ENCODE assay signal across 25 mouse cellular contexts in the genomic region with DNA sequence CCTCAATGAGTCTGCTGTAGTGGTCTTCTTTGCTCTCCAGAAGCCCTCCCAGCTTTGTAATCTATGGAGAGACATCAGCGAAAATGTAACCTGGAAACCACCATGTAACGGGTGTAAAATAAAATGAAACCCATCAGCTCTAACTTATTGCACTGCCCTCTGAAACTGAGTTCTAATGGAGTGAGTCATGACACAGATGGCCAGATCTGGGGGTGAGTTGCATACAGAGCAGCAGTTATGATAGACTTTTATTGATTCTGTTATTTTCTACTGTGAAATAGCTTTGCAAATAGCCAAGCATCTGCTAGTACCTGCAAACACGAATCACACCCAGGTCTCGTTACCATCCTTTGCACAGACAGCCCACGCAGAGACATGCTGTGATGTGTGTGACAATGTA. TPM values are rescaled to one million over a fixed set of nuclear protein-coding genes. Genes with fewer than 3 reads are reported as not detected.
A peak's percentile ranks its signal among the peaks of the same experiment; 100 is the strongest.
DNase-seq lines count a peak whose midpoint lies in the region; ATAC-seq and TF ChIP-seq lines count a peak whose summit lies in the region.
"Had no signal": no experiment of that assay in that cellular context is flagged by ENCODE, and none has a peak within 500 bp of the region (broad histone marks: within the 10 kb centered on the region; RNA-seq: fewer than 3 reads in every experiment).

No protein-coding gene starts in this region.

- TF ChIP-seq CTCF in CH12.LX (conservative IDR thresholded peaks at IDR 0.05 in 1 of 2, IDR thresholded peaks at IDR 0.05 in 1 of 2; ENCODE audit: low read depth in 2 of 2, low read length in 2 of 2): no peak
- no peak for TF ChIP-seq CTCF in cerebellum, adult 2 months (IDR thresholded peaks at IDR 0.05; ENCODE audit: borderline replicate concordance, insufficient read depth, low read depth, low read length)

- no peak for TF ChIP-seq EP300 in CH12.LX (IDR thresholded peaks at IDR 0.05; ENCODE audit: low read length)

- no peak for ATAC-seq in hindbrain, embryonic 14.5 days (ENCODE audit: low FRiP score)
- ATAC-seq: activated CD4-positive, CD25-positive, alpha-beta regulatory T cell, adult 4 months; forebrain, embryonic 16.5 days; intestine, embryonic 15.5 days; Patski had no signal

- in situ Hi-C loops in CH12.LX (cut with MboI; ENCODE audit: low pct_ligation_motif_present, low pct_unique_long_range_greater_than_20kb, low sequenced_read_pairs): no loop called here

- H3K9me3 ChIP-seq in CH12.LX (replicated peaks; ENCODE audit: low read length): peaks cover 3% of the 10 kb centered on the region
- no peaks in the 10 kb centered on the region for H3K9me3 ChIP-seq in hindbrain, embryonic 14.5 days (ENCODE audit: control insufficient read depth, low read length)
- H3K9me3 ChIP-seq: embryonic facial prominence, embryonic 15.5 days; forebrain, embryonic 12.5 days; heart, embryonic 10.5 days; hindbrain, embryonic 13.5 days; intestine, embryonic 15.5 days had no signal

- DNase-seq in layer of hippocampus, adult 11-12 months (ENCODE audit: low spot score): peak; percentile 12
- DNase-seq in layer of hippocampus, postnatal 10 days (ENCODE audit: low spot score in 2 of 2): no peak
- DNase-seq in CH12.LX (ENCODE audit: extremely low read depth): no peak
- peak; percentile 14 for DNase-seq in brain, adult 2 months (ENCODE audit: low read depth, low spot score)
- no peak for DNase-seq in cerebellum, adult 2 months
- DNase-seq in hindbrain, embryonic 14.5 days (ENCODE audit: low spot score): no peak
- DNase-seq in cerebellum, adult 11 months: no peak
- DNase-seq: adrenal gland, adult 8-10 months; adrenal gland, postnatal 36 days; cerebellum, adult 11-12 months; cerebellum, adult 9-11 months; embryo, embryonic 11 days; gastrocnemius, postnatal 10 days; heart, adult 18-20 months; heart, postnatal 10 days; heart, postnatal 4 days; kidney, adult 2 months had no signal

- WGBS in cerebellum, adult 2 months: 85% methylated on average over 5 of the region's 5 CpGs
- WGBS in hindbrain, embryonic 14.5 days: 88% methylated on average over 5 of the region's 5 CpGs

- peak overlapping the region; percentile 65; the same call in 1 of the 2 replicates for H3K4me2 ChIP-seq in CH12.LX (ENCODE audit: insufficient read depth, low read depth, poor library complexity, severe bottlenecking)
- no peak overlapping the region for H3K4me2 ChIP-seq in hindbrain, embryonic 14.5 days (replicated peaks)
- H3K4me2 ChIP-seq: embryonic facial prominence, embryonic 15.5 days; forebrain, embryonic 12.5 days; hindbrain, embryonic 13.5 days; intestine, embryonic 15.5 days had no signal

- dilution Hi-C loops in CH12.LX (cut with MboI; ENCODE audit: extremely low pct_ligation_motif_present, extremely low pct_unique_long_range_greater_than_20kb, low sequenced_read_pairs): no loop called here

- no peak overlapping the region for H3K4me3 ChIP-seq in CH12.LX (replicated peaks in 1 of 3; ENCODE audit: low read depth in 2 of 3, low read length in 2 of 3, poor library complexity in 1 of 3)
- no peak overlapping the region for H3K4me3 ChIP-seq in cerebellum, adult 2 months (replicated peaks; ENCODE audit: insufficient read depth, low read depth, low read length)
- no peak overlapping the region for H3K4me3 ChIP-seq in hindbrain, embryonic 14.5 days (replicated peaks; ENCODE audit: low read length)
- H3K4me3 ChIP-seq: embryonic facial prominence, embryonic 15.5 days; forebrain, embryonic 12.5 days; heart, embryonic 10.5 days; hindbrain, embryonic 13.5 days; intestine, embryonic 15.5 days had no signal

- peaks cover 12 to 36% of the 10 kb centered on the region in 2 experiments for H3K4me1 ChIP-seq in CH12.LX (ENCODE audit: control insufficient read depth in 1 of 2, insufficient read depth in 2 of 2)
- no peaks in the 10 kb centered on the region for H3K4me1 ChIP-seq in cerebellum, adult 2 months (ENCODE audit: control insufficient read depth, insufficient read depth, low read length)
- H3K4me1 ChIP-seq in hindbrain, embryonic 14.5 days (replicated peaks; ENCODE audit: control insufficient read depth, insufficient read depth, low read length): no peaks in the 10 kb centered on the region
- H3K4me1 ChIP-seq: embryonic facial prominence, embryonic 15.5 days; forebrain, embryonic 12.5 days; heart, embryonic 10.5 days; hindbrain, embryonic 13.5 days; intestine, embryonic 15.5 days had no signal

- no peaks in the 10 kb centered on the region for H3K27me3 ChIP-seq in CH12.LX (replicated peaks)
- H3K27me3 ChIP-seq in cerebellum, adult 2 months (ENCODE audit: control insufficient read depth, insufficient read depth, low read length): no peaks in the 10 kb centered on the region
- H3K27me3 ChIP-seq in hindbrain, embryonic 14.5 days (ENCODE audit: control insufficient read depth, insufficient read depth, low read length): no peaks in the 10 kb centered on the region
- H3K27me3 ChIP-seq: embryonic facial prominence, embryonic 15.5 days; forebrain, embryonic 12.5 days; hindbrain, embryonic 13.5 days; intestine, embryonic 15.5 days had no signal

- H3K36me3 ChIP-seq in CH12.LX (replicated peaks in 1 of 2; ENCODE audit: control insufficient read depth in 1 of 2, insufficient read depth in 1 of 2, low read length in 1 of 2): peaks cover 0 to 2% of the 10 kb centered on the region in 2 experiments
- no peaks in the 10 kb centered on the region for H3K36me3 ChIP-seq in hindbrain, embryonic 14.5 days (replicated peaks; ENCODE audit: control insufficient read depth, insufficient read depth)
- H3K36me3 ChIP-seq: embryonic facial prominence, embryonic 15.5 days; forebrain, embryonic 12.5 days; heart, embryonic 10.5 days; hindbrain, embryonic 13.5 days; intestine, embryonic 15.5 days had no signal

- H3K27ac ChIP-seq in CH12.LX (ENCODE audit: insufficient read depth, low read depth): no peak overlapping the region
- no peak overlapping the region for H3K27ac ChIP-seq in cerebellum, adult 2 months (ENCODE audit: insufficient read depth, low read length)
- no peak overlapping the region for H3K27ac ChIP-seq in hindbrain, embryonic 14.5 days
- H3K27ac ChIP-seq: embryonic facial prominence, embryonic 15.5 days; forebrain, embryonic 12.5 days; heart, embryonic 10.5 days; hindbrain, embryonic 13.5 days; intestine, embryonic 15.5 days had no signal

- H3K9ac ChIP-seq in CH12.LX (ENCODE audit: insufficient read depth, low read depth): 0 out of 2 replicates have a peak overlapping the region, but pooled peaks have one; percentile 43
- H3K9ac ChIP-seq in hindbrain, embryonic 14.5 days: no peak overlapping the region
- H3K9ac ChIP-seq: embryonic facial prominence, embryonic 15.5 days; forebrain, embryonic 12.5 days; hindbrain, embryonic 13.5 days; intestine, embryonic 15.5 days had no signal

- TF ChIP-seq RAD21 in CH12.LX (IDR thresholded peaks at IDR 0.05; ENCODE audit: low read depth, low read length): no peak

- no peak for TF ChIP-seq POLR2A in CH12.LX (IDR thresholded peaks at IDR 0.05; ENCODE audit: low read depth, low read length)
- no peak for TF ChIP-seq POLR2A in cerebellum, adult 2 months (IDR thresholded peaks at IDR 0.05; ENCODE audit: borderline replicate concordance, insufficient read depth, low read length)

- H3K79me2 ChIP-seq in CH12.LX (replicated peaks; ENCODE audit: control insufficient read depth, extremely low read depth, insufficient read depth, poor library complexity, severe bottlenecking): no peaks in the 10 kb centered on the region

TF ChIP-seq in CH12.LX, 34 proteins besides CTCF, POLR2A, EP300 and RAD21:
- TF ChIP-seq TCF12 (IDR thresholded peaks at IDR 0.05; ENCODE audit: low read depth, low read length) (no peak), JUN (IDR thresholded peaks at IDR 0.05; ENCODE audit: insufficient read depth, low read depth, low read length) (no peak), NRF1 (IDR thresholded peaks at IDR 0.05; ENCODE audit: low read depth, low read length) (no peak), MAZ (IDR thresholded peaks at IDR 0.05; ENCODE audit: low read depth, low read length) (no peak), TBP (conservative IDR thresholded peaks at IDR 0.05; ENCODE audit: low read depth, low read length) (no peak)

RNA-seq across cellular contexts. Expression of a gene that starts 18.4 kb away (rescaled TPM):
- 10 to 100 TPM; 81.6 to 91.7 TPM for total RNA-seq in layer of hippocampus, postnatal 10 days (2021)
- total RNA-seq in CH12.LX (2012; rRNA removed) (67.1 and 85.9 TPM in 2 replicates), CH12.LX (2014; rRNA removed) (145 and 150 TPM in 2 replicates)
- polyA plus RNA-seq in CH12.LX (2012; ENCODE audit: insufficient read length, low read depth): 163 and 167 TPM in 2 replicates
- 27.7 and 29.7 TPM in 2 replicates for polyA plus RNA-seq in cerebellum, adult 2 months (2012; rRNA removed)
- polyA plus RNA-seq in hindbrain, embryonic 14.5 days (2014; fragmentation: Nextera tagmentation; extraction: Ambion mirVana): 67.8 and 74.8 TPM in 2 replicates

RNA-seq across cellular contexts. Expression of a gene that starts 24.4 kb away (rescaled TPM):
- total RNA-seq in layer of hippocampus, postnatal 10 days (2021): 10 to 100 TPM; 28.4 to 28.5 TPM
- total RNA-seq in CH12.LX (2012; rRNA removed) (33.9 and 42.6 TPM in 2 replicates), CH12.LX (2014; rRNA removed) (67.0 and 70.9 TPM in 2 replicates)
- 52.2 and 52.4 TPM in 2 replicates for polyA plus RNA-seq in CH12.LX (2012; ENCODE audit: insufficient read length, low read depth)
- polyA plus RNA-seq in cerebellum, adult 2 months (2012; rRNA removed): 33.1 and 34.0 TPM in 2 replicates
- polyA plus RNA-seq in hindbrain, embryonic 14.5 days (2014; fragmentation: Nextera tagmentation; extraction: Ambion mirVana): 40.1 and 44.0 TPM in 2 replicates

RNA-seq across cellular contexts. Expression of a gene that starts 24.4 kb away (rescaled TPM):
- total RNA-seq in layer of hippocampus, postnatal 10 days (2021): 1 to 10 TPM; 2.0 to 3.1 TPM
- total RNA-seq in CH12.LX (2012; rRNA removed) (1.1 and 1.2 TPM in 2 replicates), CH12.LX (2014; rRNA removed) (1.3 and 1.6 TPM in 2 replicates)
- polyA plus RNA-seq in CH12.LX (2012; ENCODE audit: insufficient read length, low read depth): 1.4 and 1.5 TPM in 2 replicates
- 0.73 and 0.82 TPM in 2 replicates for polyA plus RNA-seq in cerebellum, adult 2 months (2012; rRNA removed)
- 2.4 and 3.4 TPM in 2 replicates for polyA plus RNA-seq in hindbrain, embryonic 14.5 days (2014; fragmentation: Nextera tagmentation; extraction: Ambion mirVana)

Comparison
In these comparisons a context has a peak if more than half of its experiments do, and no peak if none do; other contexts are left out.
1. DNase-seq: peak in layer of hippocampus, adult 11-12 months (single experiment) and brain, adult 2 months (single experiment); none in layer of hippocampus, postnatal 10 days (0 of 2), CH12.LX (single experiment), cerebellum, adult 2 months (0 of 2), hindbrain, embryonic 14.5 days (single experiment) and cerebellum, adult 11 months (single experiment).